Mouse (Mus musculus) heart, postnatal 0 days (tissue): Measurements from ENCODE around the gene Krtap13. TPM values are rescaled to one million over a fixed set of nuclear protein-coding genes. Genes with fewer than 3 reads are reported as not detected.

ENCODE experiments used
- ATAC-seq: fragments of 200-750 bp; cut with Nextera tagmentation; 2 replicates; pipeline ENCODE4 v1.8.0; 2017; ENCODE audit warnings: low read depth, moderate number of reproducible peaks, moderate library complexity; ENCODE audit not compliant: insufficient read depth
- DNase-seq: peaks from one replicate; pipeline ENCODE4 v3.0.0-alpha.2; 2016; ENCODE audit warnings: low spot score
- H3K27ac ChIP-seq: fragments of 300-500 bp; sonication (generic); 2 replicates; pipeline ENCODE4 v1.5.1; 2014; ENCODE audit warnings: low read depth, mild to moderate bottlenecking
- H3K27me3 ChIP-seq: fragments of 300-500 bp; sonication (generic); 2 replicates; pipeline ENCODE4 v1.6.1; 2014; ENCODE audit warnings: low read length, mixed read lengths; ENCODE audit not compliant: control insufficient read depth, insufficient read depth
- H3K36me3 ChIP-seq: fragments of 300-500 bp; sonication (generic); replicated peaks from 2 replicates; pipeline ENCODE4 v1.6.1; 2014; ENCODE audit warnings: low read length, mixed read lengths; ENCODE audit not compliant: control insufficient read depth, insufficient read depth
- H3K4me1 ChIP-seq: fragments of 300-500 bp; sonication (generic); 2 replicates; pipeline ENCODE4 v1.6.1; 2014; ENCODE audit warnings: antibody characterized with exemption; ENCODE audit not compliant: control insufficient read depth, insufficient read depth
- H3K4me2 ChIP-seq: fragments of 300-500 bp; sonication (generic); 2 replicates; pipeline ENCODE4 v1.6.1; 2014; ENCODE audit warnings: low read depth, mild to moderate bottlenecking, low read length, moderate library complexity
- H3K4me3 ChIP-seq: fragments of 300-500 bp; sonication (generic); 2 replicates; pipeline ENCODE4 v1.5.1; 2014; ENCODE audit warnings: low read depth, low read length
- H3K9ac ChIP-seq: fragments of 300-500 bp; sonication (generic); replicated peaks from 2 replicates; pipeline ENCODE4 v1.6.1; 2014; ENCODE audit warnings: low read depth, low read length, mixed read lengths
- H3K9me3 ChIP-seq: fragments of 300-500 bp; sonication (generic); replicated peaks from 2 replicates; pipeline ENCODE4 v1.6.1; 2016; ENCODE audit warnings: low read length; ENCODE audit not compliant: control insufficient read depth
- CTCF ChIP-seq: IDR thresholded peaks from 2 replicates; pipeline ENCODE4 v1.5.1; 2016; ENCODE audit warnings: antibody characterized with exemption, control low read depth, low read depth
- EP300 ChIP-seq: IDR thresholded peaks from 2 replicates; pipeline ENCODE4 v1.6.1; 2016; ENCODE audit warnings: antibody characterized with exemption, low read depth
- WGBS: fragments of 180-500 bp; shearing (Covaris S2); extraction: QIAGEN DNeasy Blood & Tissue Kit; methylation state at CpG from one replicate; pipeline ENCODE4 v1.1.7; 2014; 5-methylcytosine and 5-hydroxymethylcytosine counted together
- polyA plus RNA-seq: library from polyadenylated mRNA; unstranded; fragments of >200 nt; fragmentation: Nextera tagmentation; extraction: Ambion mirVana; gene quantifications from 2 replicates; pipeline ENCODE4 v1.2.1, GENCODE M21; 2015
- total RNA-seq: library from RNA; depleted of rRNA; stranded (reverse); fragments of >200 nt; gene quantifications from 2 replicates; pipeline ENCODE4 v1.2.3, GENCODE M21; 2014; ENCODE audit warnings: low replicate concordance; rRNA removed

The Krtap13 gene
- total and polyA plus RNA-seq, 2 experiments from 2014 or later, result not detected

GRCm38 (mm10) chr16:88710757-88711156 is 40.7 kb downstream of the Krtap13 start:
- no peak for TF ChIP-seq EP300
- no peak for TF ChIP-seq CTCF
- H3K27me3 ChIP-seq, result no peaks in the 10 kb centered on the region
- WGBS, result 62% methylated on average over 4 of the region's 4 CpGs

GRCm38 (mm10) chr16:88707496-88708012 is 43.9 kb downstream of the Krtap13 start, which contains the start of gene 2310061N02Rik:
TSS of gene 2310061N02Rik (minus strand) at chr16:88707962.
- Histone ChIP-seq H3K27me3 (no peaks in the 10 kb centered on the region), H3K4me3 (no peak within 1 kb of the TSS), H3K4me1 (no peaks in the 10 kb centered on the region), H3K36me3 (no peaks in the 10 kb centered on the region), H3K4me2 (no peak within 1 kb of the TSS), H3K27ac (no peak within 1 kb of the TSS), H3K9ac (no peak within 1 kb of the TSS), H3K9me3 (no peaks in the 10 kb centered on the region)
- no peak for TF ChIP-seq CTCF
- TF ChIP-seq EP300, result no peak
- 77% methylated on average over 10 of the region's 10 CpGs for WGBS
- no peak for ATAC-seq
- DNase-seq, result no peak

More at GRCm38 (mm10) chr16:88710757-88711156, 40.7 kb downstream of the Krtap13 start:
- Histone ChIP-seq H3K27ac (no peak overlapping the region), H3K9me3 (no peaks in the 10 kb centered on the region), H3K36me3 (no peaks in the 10 kb centered on the region), H3K9ac (no peak overlapping the region), H3K4me2 (no peak overlapping the region), H3K4me3 (no peak overlapping the region), H3K4me1 (no peaks in the 10 kb centered on the region)
- no peak for DNase-seq
- ATAC-seq, result no peak

- Histone ChIP-seq H3K36me3 (no peaks in the 10 kb centered on the region), H3K4me1 (no peaks in the 10 kb centered on the region), H3K27me3 (no peaks in the 10 kb centered on the region), H3K9me3 (no peaks in the 10 kb centered on the region), H3K4me2 (no peak overlapping the region), H3K4me3 (no peak overlapping the region), H3K9ac (no peak overlapping the region), H3K27ac (no peak overlapping the region)
- 45% methylated on average over 4 of the region's 4 CpGs for WGBS
- DNase-seq (no peak), ATAC-seq (no peak)
- TF ChIP-seq CTCF, result no peak
- no peak for TF ChIP-seq EP300
Measured at GRCm38 (mm10) chr16:88701072-88701864, 50.2 kb downstream of the Krtap13 start.

Other genes with a start within 250 kb of the Krtap13 start
- not detected in 2 replicates for gene Cldn17, start 244.7 kb downstream of the Krtap13 start, total RNA-seq
- not detected in 2 replicates for gene Cldn17, start 244.7 kb downstream of the Krtap13 start, polyA plus RNA-seq
- gene Cldn8, start 188.5 kb downstream of the Krtap13 start, total RNA-seq, result 6.8 TPM in 1 of 2 replicates, not detected in the other
- gene Cldn8, start 188.5 kb downstream of the Krtap13 start, polyA plus RNA-seq, result 0.14 TPM in 1 of 2 replicates, not detected in the other
- not detected in 2 replicates for gene Krtap24-1, start 139.4 kb downstream of the Krtap13 start, total RNA-seq
- not detected in 2 replicates for gene Krtap24-1, start 139.4 kb downstream of the Krtap13 start, polyA plus RNA-seq
- not detected in 2 replicates for gene 2310079G19Rik, start 124.0 kb downstream of the Krtap13 start, total RNA-seq
- gene 2310079G19Rik, start 124.0 kb downstream of the Krtap13 start, polyA plus RNA-seq, result not detected in 2 replicates
- gene Krtap26-1, start 103.8 kb downstream of the Krtap13 start, total RNA-seq, result not detected in 2 replicates
- gene Krtap26-1, start 103.8 kb downstream of the Krtap13 start, polyA plus RNA-seq, result not detected in 2 replicates
- not detected in 2 replicates for gene Krtap27-1, start 80.0 kb downstream of the Krtap13 start, total RNA-seq
- not detected in 2 replicates for gene Krtap27-1, start 80.0 kb downstream of the Krtap13 start, polyA plus RNA-seq
- not detected in 2 replicates for gene 2310061N02Rik, start 43.7 kb downstream of the Krtap13 start, total RNA-seq
- not detected in 2 replicates for gene 2310061N02Rik, start 43.7 kb downstream of the Krtap13 start, polyA plus RNA-seq
- not detected in 2 replicates for gene Krtap13-1, start 22.8 kb downstream of the Krtap13 start, total RNA-seq
- not detected in 2 replicates for gene Krtap13-1, start 22.8 kb downstream of the Krtap13 start, polyA plus RNA-seq
- not detected in 2 replicates for gene 2310034C09Rik, start 7.2 kb upstream of the Krtap13 start, total RNA-seq
- gene 2310034C09Rik, start 7.2 kb upstream of the Krtap13 start, polyA plus RNA-seq, result not detected in 2 replicates
- gene 2310057N15Rik, start 22.6 kb upstream of the Krtap13 start, total RNA-seq, result not detected in 2 replicates
- gene 2310057N15Rik, start 22.6 kb upstream of the Krtap13 start, polyA plus RNA-seq, result not detected in 2 replicates
- gene Gm5965, start 26.3 kb upstream of the Krtap13 start, total RNA-seq, result not detected in 2 replicates
- gene Gm5965, start 26.3 kb upstream of the Krtap13 start, polyA plus RNA-seq, result not detected in 2 replicates
- gene Gm20741, start 60.6 kb upstream of the Krtap13 start, total RNA-seq, result not detected in 2 replicates
- gene Gm20741, start 60.6 kb upstream of the Krtap13 start, polyA plus RNA-seq, result not detected in 2 replicates
- gene Krtap15, start 68.6 kb upstream of the Krtap13 start, total RNA-seq, result not detected in 2 replicates
- gene Krtap15, start 68.6 kb upstream of the Krtap13 start, polyA plus RNA-seq, result not detected in 2 replicates
- not detected in 2 replicates for gene Krtap14, start 74.5 kb upstream of the Krtap13 start, total RNA-seq
- not detected in 2 replicates for gene Krtap14, start 74.5 kb upstream of the Krtap13 start, polyA plus RNA-seq
- gene Krtap19-1, start 117.8 kb upstream of the Krtap13 start, total RNA-seq, result not detected in 2 replicates
- gene Krtap19-1, start 117.8 kb upstream of the Krtap13 start, polyA plus RNA-seq, result not detected in 2 replicates
- not detected in 2 replicates for gene Krtap19-2, start 122.6 kb upstream of the Krtap13 start, total RNA-seq
- not detected in 2 replicates for gene Krtap19-2, start 122.6 kb upstream of the Krtap13 start, polyA plus RNA-seq
- not detected in 2 replicates for gene Krtap19-3, start 126.4 kb upstream of the Krtap13 start, total RNA-seq
- gene Krtap19-3, start 126.4 kb upstream of the Krtap13 start, polyA plus RNA-seq, result not detected in 2 replicates
- not detected in 2 replicates for gene Krtap19-4, start 133.5 kb upstream of the Krtap13 start, total RNA-seq
- gene Krtap19-4, start 133.5 kb upstream of the Krtap13 start, polyA plus RNA-seq, result not detected in 2 replicates
- not detected in 2 replicates for gene Krtap19-5, start 144.8 kb upstream of the Krtap13 start, total RNA-seq
- gene Krtap19-5, start 144.8 kb upstream of the Krtap13 start, polyA plus RNA-seq, result not detected in 2 replicates
- not detected in 2 replicates for gene Krtap19-9b, start 180.6 kb upstream of the Krtap13 start, total RNA-seq
- gene Krtap19-9b, start 180.6 kb upstream of the Krtap13 start, polyA plus RNA-seq, result not detected in 2 replicates
- gene Krtap16-3, start 211.2 kb upstream of the Krtap13 start, total RNA-seq, result not detected in 2 replicates
- not detected in 2 replicates for gene Krtap16-3, start 211.2 kb upstream of the Krtap13 start, polyA plus RNA-seq